Mouse (Mus musculus) limb, embryonic 13.5 days (tissue): ENCODE results near the gene E2f8. TPM values are rescaled to one million over a fixed set of nuclear protein-coding genes. Genes with fewer than 3 reads are reported as not detected.

ENCODE experiments used
- ATAC-seq: fragments of 200-750 bp; cut with Nextera tagmentation; 2 replicates; pipeline ENCODE4 v1.8.0; 2017; ENCODE audit warnings: low read depth, moderate number of reproducible peaks, moderate TSS enrichment; ENCODE audit not compliant: low FRiP score
- H3K27ac ChIP-seq: fragments of 300-500 bp; sonication (generic); 2 replicates; pipeline ENCODE4 v1.5.1; 2015; ENCODE audit warnings: inconsistent platforms, mild to moderate bottlenecking, moderate library complexity
- H3K27me3 ChIP-seq: fragments of 300-500 bp; sonication (generic); 2 replicates; pipeline ENCODE4 v1.6.1; 2015; ENCODE audit warnings: mild to moderate bottlenecking, inconsistent platforms
- H3K36me3 ChIP-seq: fragments of 300-500 bp; sonication (generic); 2 replicates; pipeline ENCODE4 v1.6.1; 2015; ENCODE audit warnings: inconsistent platforms, mild to moderate bottlenecking, moderate library complexity
- H3K4me1 ChIP-seq: fragments of 300-500 bp; sonication (generic); 2 replicates; pipeline ENCODE4 v1.6.1; 2015; ENCODE audit warnings: inconsistent platforms
- H3K4me2 ChIP-seq: fragments of 300-500 bp; sonication (generic); replicated peaks from 2 replicates; pipeline ENCODE4 v1.6.1; 2015; ENCODE audit warnings: inconsistent platforms, mild to moderate bottlenecking, moderate library complexity
- H3K4me3 ChIP-seq: fragments of 300-500 bp; sonication (generic); 2 replicates; pipeline ENCODE4 v1.5.1; 2015; ENCODE audit warnings: moderate library complexity, mild to moderate bottlenecking, inconsistent platforms
- H3K9ac ChIP-seq: fragments of 300-500 bp; sonication (generic); 2 replicates; pipeline ENCODE4 v1.6.1; 2015; ENCODE audit warnings: mild to moderate bottlenecking, inconsistent platforms
- H3K9me3 ChIP-seq: fragments of 300-500 bp; sonication (generic); 2 replicates; pipeline ENCODE4 v1.6.1; 2016; ENCODE audit warnings: inconsistent platforms
- WGBS: fragments of 180-500 bp; shearing (Covaris S2); methylation state at CpG from one replicate; pipeline ENCODE4 v1.1.7; 2015; 5-methylcytosine and 5-hydroxymethylcytosine counted together
- polyA plus RNA-seq: library from polyadenylated mRNA; unstranded; fragments of >200 nt; fragmentation: Nextera tagmentation; extraction: Ambion mirVana; gene quantifications from 2 replicates; pipeline ENCODE4 v1.2.1, GENCODE M21; 2015

E2f8 gene
- polyA plus RNA-seq, 1 experiment from 2014 or later = 17.2 TPM

DNA sequence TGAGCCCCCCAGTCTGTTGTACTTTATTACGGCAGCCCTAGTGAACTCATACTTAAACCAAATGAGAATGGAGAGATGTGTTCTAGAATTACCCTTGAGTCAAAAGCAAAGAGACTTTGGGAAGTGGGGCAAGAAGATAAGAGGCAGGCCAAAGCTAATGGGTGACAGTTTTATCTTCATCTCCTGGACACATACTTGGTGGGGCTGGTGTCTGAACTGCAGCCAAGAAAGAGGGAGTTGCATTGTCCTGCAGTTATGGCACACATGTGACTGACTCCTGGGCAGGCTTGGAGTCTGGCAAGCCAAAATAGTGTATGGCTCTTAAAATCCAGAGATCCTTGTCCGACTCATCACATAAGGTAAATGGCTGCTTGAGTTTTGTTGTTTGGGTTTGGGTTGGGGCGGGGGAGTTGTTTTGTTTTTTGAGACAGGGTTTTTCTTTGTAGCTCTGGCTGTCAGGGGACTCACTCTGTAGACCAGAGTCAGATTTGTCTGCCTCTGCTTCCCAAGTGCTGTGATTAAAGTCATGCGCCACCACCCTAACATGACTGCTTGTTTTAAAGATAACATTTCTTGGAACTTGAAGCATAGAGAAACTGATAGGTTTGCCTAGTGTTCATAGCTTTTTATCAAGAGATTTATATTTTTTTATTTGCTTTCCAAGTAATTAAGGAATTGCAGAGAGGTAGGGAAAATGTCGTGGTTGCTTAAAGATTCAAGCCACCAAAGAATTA lies 52.1 kb downstream of the E2f8 start:
- no peak for ATAC-seq
- Histone ChIP-seq H3K27me3 (no peaks in the 10 kb centered on the region), H3K4me2 (no peak overlapping the region), H3K4me3 (no peak overlapping the region), H3K27ac (no peak overlapping the region), H3K36me3 (peaks cover 36% of the 10 kb centered on the region), H3K9ac (no peak overlapping the region), H3K9me3 (no peaks in the 10 kb centered on the region), H3K4me1 (no peaks in the 10 kb centered on the region)
- WGBS = 71% methylated on average over 5 of the region's 5 CpGs

DNA sequence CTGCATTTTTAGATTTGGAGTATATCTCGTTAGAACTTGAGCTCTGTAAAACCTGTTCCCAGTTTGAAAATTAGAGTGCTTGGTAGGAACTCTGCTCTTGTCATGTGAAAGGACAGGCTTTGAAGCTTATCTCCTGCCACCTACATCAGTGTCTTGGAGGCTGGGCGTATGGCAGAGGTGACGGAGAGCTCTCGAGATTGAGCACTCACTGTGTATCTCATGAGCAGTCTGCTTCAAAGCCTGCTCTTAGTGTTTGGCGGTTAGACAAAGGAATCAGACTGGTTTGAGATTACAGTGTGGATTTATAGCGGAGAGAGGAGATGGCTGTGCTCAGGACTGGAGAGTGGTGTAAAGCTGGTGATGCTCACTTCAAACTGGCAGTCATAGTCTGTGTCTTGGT lies 56.2 kb downstream of the E2f8 start:
- H3K27me3 ChIP-seq = no peaks in the 10 kb centered on the region
- no peak overlapping the region for H3K4me3 ChIP-seq
- H3K9ac ChIP-seq = no peak overlapping the region
- ATAC-seq = no peak
- no peaks in the 10 kb centered on the region for H3K9me3 ChIP-seq
- H3K4me1 ChIP-seq = no peaks in the 10 kb centered on the region
- H3K27ac ChIP-seq = no peak overlapping the region
- peaks cover 69% of the 10 kb centered on the region for H3K36me3 ChIP-seq
- no peak overlapping the region for H3K4me2 ChIP-seq
- WGBS = 87% methylated on average over 6 of the region's 6 CpGs

DNA sequence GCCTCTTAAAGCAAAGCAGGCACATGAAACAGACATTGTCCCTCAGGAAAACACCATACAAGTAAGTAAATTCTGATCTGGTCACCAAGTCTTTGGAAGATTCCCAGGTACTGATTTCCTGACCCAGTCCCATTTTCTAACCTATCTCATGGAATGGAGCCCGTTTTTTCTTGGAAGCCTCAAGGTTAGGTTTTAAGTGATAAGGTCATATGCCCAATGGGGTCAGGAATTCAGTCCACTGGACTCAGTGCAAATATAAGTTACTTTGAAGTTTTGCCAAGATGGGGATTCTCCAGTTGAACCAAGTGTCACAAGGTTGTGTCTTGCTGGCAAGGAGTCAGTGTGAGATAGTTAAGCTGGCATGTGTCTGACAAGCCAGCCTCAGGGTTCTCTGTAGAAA lies 56.7 kb downstream of the E2f8 start:
- Histone ChIP-seq H3K27me3 (no peaks in the 10 kb centered on the region), H3K9me3 (no peaks in the 10 kb centered on the region), H3K4me1 (no peaks in the 10 kb centered on the region), H3K27ac (no peak overlapping the region), H3K36me3 (peaks cover 74% of the 10 kb centered on the region), H3K4me3 (no peak overlapping the region), H3K9ac (no peak overlapping the region), H3K4me2 (no peak overlapping the region)
- WGBS = 82% methylated on average over 1 of the region's 1 CpGs
- ATAC-seq = no peak

- 93% methylated on average over 3 of the region's 3 CpGs for WGBS
- no peak overlapping the region for H3K4me3 ChIP-seq
- H3K27ac ChIP-seq = no peak overlapping the region
- ATAC-seq = no peak
- H3K9me3 ChIP-seq = no peaks in the 10 kb centered on the region
- no peaks in the 10 kb centered on the region for H3K27me3 ChIP-seq
- no peaks in the 10 kb centered on the region for H3K4me1 ChIP-seq
- H3K4me2 ChIP-seq = no peak overlapping the region
- H3K36me3 ChIP-seq = peaks cover 85% of the 10 kb centered on the region
- H3K9ac ChIP-seq = no peak overlapping the region
These were observed 57.8 kb downstream of the E2f8 start for GRCm38 (mm10) chr7:48823621-48824020.

DNA sequence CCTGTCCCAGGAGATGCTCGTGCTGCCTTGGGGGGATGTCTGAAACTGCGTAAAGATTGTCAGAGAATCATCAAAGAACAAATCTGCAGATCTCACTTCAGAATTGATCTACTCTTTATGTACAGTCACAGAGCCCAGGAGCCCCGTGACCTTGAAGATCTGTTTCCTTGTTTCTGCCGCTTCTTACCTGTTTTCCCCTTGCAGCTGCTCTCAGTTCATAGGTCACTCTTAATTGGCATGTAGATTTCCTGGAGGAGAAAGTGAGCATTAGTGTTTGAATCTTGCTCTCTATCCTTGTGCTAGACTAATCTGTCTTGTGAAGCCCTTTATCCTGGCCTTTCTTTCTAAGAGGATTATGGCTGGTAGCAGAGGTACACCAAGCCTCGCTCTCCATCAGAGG lies 59.7 kb downstream of the E2f8 start:
- Histone ChIP-seq H3K36me3 (peaks cover 80% of the 10 kb centered on the region), H3K9me3 (no peaks in the 10 kb centered on the region), H3K4me2 (no peak overlapping the region), H3K27ac (no peak overlapping the region), H3K9ac (no peak overlapping the region), H3K4me3 (no peak overlapping the region), H3K27me3 (no peaks in the 10 kb centered on the region), H3K4me1 (no peaks in the 10 kb centered on the region)
- ATAC-seq = no peak
- WGBS = 89% methylated on average over 5 of the region's 5 CpGs

Other genes starting within 250 kb of the E2f8 start
- gene Mrgprb3, start 237.8 kb downstream of the E2f8 start, polyA plus RNA-seq = not detected in 2 replicates
- gene Zdhhc13, start 92.6 kb downstream of the E2f8 start, polyA plus RNA-seq = 28.8 TPM in 2 replicates
- gene Csrp3, start 33.6 kb downstream of the E2f8 start, polyA plus RNA-seq = 27.6 and 27.8 TPM in 2 replicates
- 14.6 and 17.4 TPM in 2 replicates for gene Nav2, start 27.1 kb upstream of the E2f8 start, polyA plus RNA-seq